Mouse (Mus musculus) left cerebral cortex, adult 18-20 months (tissue): ENCODE measurements around the gene Sf3b4. TPM values are rescaled to one million over a fixed set of nuclear protein-coding genes. Genes with fewer than 3 reads are reported as not detected.
"Not testable (repeated sequence)": the region's sequence is repeated elsewhere in the genome, so short reads cannot be mapped to it uniquely, and the experiment has no call there.

Experiments
- DNase-seq, 2 experiments: peaks; one replicate each; pipeline ENCODE4 v3.0.0; 2021 to 2022; ENCODE audit warnings: low spot score in 2 of 2, mixed read lengths in 1 of 2
- microRNA-seq, 2 experiments: library from miRNA; unstranded; fragments of <30 nt; microRNA quantifications; one replicate each; pipeline ENCODE4 v1.2.0; 2021
- total RNA-seq, 2 experiments: library from RNA; stranded (reverse); gene quantifications; 2 replicates each; pipeline ENCODE4 v1.2.3; 2021

Sf3b4 gene
- total RNA-seq, 2 experiments from 2014 or later = 48.6 to 50.3 TPM

DNA sequence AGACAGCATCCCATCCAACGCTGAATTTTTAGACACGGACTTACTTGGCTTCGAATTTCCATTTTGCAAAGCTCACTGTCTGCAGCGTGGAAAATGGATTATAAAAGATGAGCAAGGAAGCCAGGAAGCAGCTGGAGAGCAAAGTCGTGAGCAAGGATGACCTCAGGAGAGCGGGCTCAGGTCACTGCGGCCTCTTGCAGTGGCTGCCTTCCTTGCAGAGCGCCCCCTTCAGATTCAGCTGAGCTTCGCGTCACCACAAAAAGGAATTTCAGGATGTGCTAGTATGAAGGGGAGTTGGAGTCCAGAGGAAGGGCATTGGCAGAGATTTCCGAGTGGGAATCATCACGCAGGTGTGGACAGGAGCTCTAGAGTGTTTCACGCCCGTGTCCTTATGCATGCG, 37.1 kb downstream of the Sf3b4 start:
- no peak for DNase-seq

DNA sequence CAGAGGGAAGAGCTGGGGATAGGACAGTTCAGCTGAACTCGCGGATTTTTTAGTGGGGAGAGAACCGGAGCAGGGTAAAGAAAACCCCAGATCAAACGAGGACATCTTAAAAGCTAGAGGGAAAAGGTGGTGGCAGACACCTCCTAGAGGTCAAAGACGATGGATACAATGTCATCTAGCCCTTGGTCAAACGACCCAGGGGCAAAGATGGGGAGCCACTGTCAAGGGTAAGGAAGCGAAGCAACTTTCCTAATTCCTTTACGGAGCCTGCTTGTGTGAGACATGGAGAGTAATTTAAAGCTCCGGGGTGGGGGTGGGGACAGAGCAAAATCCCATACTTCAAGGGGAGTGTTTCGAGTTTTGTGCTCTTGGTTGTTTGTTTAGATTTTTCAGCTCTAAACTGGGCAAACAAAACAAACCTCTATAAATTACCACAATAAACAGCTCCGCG, 47.1 kb downstream of the Sf3b4 start:
- DNase-seq = peak in 1 of 2 experiments; percentile 20

DNA sequence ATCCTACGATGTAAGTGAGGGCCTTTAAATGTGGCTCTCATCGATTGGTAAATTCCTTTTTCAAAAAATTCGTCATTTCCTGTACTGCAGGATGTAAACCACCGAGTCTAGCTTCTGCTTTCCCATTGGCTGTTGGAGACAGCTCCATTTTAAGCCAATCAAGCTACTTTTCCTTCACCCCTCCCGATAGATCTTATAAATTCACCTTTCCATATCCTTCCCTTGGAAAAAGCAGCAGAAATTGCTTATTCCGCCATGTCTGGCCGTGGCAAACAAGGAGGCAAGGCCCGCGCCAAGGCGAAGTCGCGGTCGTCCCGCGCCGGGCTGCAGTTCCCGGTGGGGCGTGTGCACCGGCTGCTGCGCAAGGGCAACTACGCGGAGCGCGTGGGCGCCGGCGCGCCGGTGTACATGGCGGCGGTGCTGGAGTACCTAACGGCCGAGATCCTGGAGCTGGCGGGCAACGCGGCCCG, 47.6 kb downstream of the Sf3b4 start, which contains the start of the genes Bola1 and Hist2h2ab:
Bola1 (minus strand) TSS at position 49 of the 470 bp plus-strand sequence.
Hist2h2ab (plus strand) TSS at position 205 of the 470 bp plus-strand sequence.
- DNase-seq = peak; percentile 53 to 77

DNA sequence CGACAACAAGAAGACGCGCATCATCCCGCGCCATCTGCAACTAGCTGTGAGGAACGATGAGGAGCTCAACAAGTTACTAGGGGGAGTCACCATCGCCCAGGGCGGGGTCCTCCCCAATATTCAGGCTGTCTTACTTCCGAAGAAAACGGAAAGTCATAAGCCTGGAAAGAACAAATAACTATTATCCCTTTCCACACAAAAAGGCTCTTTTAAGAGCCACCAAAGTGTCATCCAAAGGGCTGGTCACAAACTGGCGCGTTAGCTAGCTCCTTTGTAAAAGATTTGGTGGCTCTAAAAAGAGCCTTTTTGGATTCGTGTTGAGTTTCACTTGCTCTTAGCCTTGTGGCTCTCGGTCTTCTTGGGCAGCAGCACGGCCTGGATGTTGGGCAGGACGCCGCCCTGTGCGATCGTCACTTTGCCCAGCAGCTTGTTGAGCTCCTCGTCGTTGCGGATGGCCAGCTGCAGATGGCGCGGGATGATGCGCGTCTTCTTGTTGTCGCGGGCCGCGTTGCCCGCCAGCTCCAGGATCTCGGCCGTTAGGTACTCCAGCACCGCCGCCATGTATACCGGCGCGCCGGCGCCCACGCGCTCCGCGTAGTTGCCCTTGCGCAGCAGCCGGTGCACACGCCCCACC, 48.1 kb downstream of the Sf3b4 start:
- DNase-seq = not testable (repeated sequence)

DNA sequence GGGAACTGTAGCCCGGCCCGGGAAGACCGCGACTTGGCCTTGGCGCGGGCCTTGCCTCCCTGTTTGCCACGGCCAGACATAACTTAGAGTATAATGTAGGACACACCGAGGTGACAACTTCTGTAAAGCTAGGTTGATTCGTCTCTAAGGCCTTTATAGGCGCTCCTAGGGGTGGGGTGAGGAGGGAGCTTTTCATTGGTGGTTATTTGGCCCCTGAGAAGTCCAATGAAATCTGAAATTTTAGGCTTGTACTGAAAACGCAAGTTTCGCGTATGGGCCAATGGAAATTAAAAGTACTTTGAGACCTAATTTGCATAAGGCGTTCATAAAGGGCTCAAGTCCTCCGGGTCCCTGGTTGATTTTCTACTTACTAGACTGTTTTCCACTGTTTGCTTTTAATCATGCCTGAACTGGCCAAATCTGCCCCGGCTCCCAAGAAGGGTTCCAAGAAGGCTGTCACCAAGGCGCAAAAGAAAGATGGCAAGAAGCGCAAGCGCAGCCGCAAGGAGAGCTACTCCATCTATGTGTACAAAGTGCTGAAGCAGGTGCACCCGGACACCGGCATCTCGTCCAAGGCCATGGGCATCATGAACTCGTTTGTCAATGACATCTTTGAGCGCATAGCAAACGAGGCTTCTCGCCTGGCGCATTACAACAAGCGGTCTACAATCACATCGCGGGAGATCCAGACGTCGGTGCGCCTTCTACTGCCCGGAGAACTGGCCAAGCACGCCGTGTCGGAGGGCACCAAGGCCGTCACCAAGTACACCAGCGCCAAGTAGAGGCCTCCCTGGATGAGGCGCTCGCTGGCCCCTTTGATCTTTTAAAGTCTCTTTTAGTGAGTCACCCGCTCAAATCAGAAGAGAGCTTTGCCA, 48.9 kb downstream of the Sf3b4 start, which contains the start of the genes Hist2h2ac and Hist2h2be:
Hist2h2ac (minus strand) TSS at position 116 of the 875 bp plus-strand sequence.
Hist2h2be (plus strand) TSS at position 355 of the 875 bp plus-strand sequence.
- peak; percentile 75 to 85 for DNase-seq

DNA sequence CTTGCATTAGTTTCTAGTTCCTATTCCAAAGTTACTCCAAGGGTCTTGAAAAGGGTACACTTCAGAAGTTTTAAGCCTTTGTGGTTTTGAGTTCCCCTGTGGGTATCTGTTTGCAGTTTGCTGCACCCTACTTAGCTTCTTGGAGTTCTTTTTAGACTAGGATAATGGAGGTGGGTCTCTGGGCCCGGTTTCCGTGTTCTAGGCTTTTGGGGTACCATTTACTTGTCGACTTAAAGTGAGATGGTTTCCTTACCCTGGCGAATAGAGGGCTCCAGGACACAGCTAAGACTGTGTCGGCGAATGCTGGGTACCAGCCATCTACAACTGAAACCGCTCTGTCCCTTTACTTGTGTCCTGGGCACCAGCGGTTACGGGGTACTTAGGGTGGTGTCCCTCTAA, 49.5 kb downstream of the Sf3b4 start:
- no peak for DNase-seq

DNA sequence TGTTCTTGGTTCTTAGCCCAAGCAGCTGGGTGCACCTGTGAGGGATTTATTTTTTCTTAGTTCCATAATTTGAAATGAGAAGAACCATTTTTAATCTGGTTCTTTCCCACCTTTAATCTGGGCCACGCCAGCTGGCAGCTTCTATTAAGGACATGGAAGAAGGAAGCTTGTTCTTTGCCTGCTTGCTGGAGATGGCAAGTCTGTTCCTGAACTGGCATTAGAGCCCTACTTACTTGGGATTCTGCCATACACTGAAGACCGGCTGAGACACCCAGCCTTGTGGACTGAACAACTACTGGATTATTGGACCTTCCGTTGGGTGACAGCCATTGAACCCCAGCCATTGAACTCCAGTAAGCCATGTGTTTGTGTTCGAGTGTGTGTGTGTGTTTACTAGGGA, 50.6 kb downstream of the Sf3b4 start:
- DNase-seq = no peak

DNA sequence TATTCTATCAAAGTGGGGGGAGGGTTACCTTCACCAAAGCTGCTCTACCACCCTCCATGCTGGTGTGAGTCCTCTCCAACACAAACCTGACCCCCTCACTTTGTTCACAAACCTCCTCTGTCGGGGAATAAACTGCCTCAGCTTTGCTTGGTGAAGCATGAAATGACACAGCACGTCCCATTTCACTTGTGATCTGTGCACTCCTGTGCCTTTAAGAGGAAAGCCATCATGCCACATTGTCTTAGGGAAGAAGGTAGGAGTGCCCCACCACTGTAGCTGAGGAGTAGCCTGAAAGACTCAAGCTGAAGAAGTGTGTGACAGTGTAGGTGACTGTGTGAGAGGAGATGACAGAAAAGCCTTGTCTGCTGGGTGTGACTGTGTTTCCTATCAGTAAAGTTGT, 53.3 kb downstream of the Sf3b4 start:
- DNase-seq = no peak

Small RNAs within 50 kb of the gene (microRNA-seq; reads per million reads assigned to microRNA genes)
- 0 reads per million in 2 experiments for gene Gm44492

Other genes with a start within 250 kb of the Sf3b4 start
- gene Anp32e, start 243.1 kb upstream of the Sf3b4 start, total RNA-seq = 100 to 1,000 TPM in 1 of 2 experiments, 10 to 100 TPM in 1; 95.1 to 109 TPM
- gene Plekho1, start 176.3 kb upstream of the Sf3b4 start, total RNA-seq = 10 to 100 TPM; 73.6 to 81.9 TPM
- gene Vps45, start 113.9 kb upstream of the Sf3b4 start, total RNA-seq = 10 to 100 TPM; 46.4 to 46.7 TPM
- gene Otud7b, start 67.8 kb upstream of the Sf3b4 start, total RNA-seq = 10 to 100 TPM; 37.0 to 38.1 TPM
- 1 to 10 TPM; 6.9 to 8.5 TPM for gene Mtmr11, start 10.3 kb upstream of the Sf3b4 start, total RNA-seq
- gene Sv2a, start 8.8 kb downstream of the Sf3b4 start, total RNA-seq = 100 to 1,000 TPM; 429 to 445 TPM
- 10 to 100 TPM; 12.3 to 16.2 TPM for gene Bola1, start 47.4 kb downstream of the Sf3b4 start, total RNA-seq
- gene Hist2h2ab, start 47.5 kb downstream of the Sf3b4 start, total RNA-seq = 10 to 100 TPM; 16.5 to 17.3 TPM
- gene Hist2h2ac, start 48.5 kb downstream of the Sf3b4 start, total RNA-seq = 10 to 100 TPM; 30.9 to 38.1 TPM
- 1 to 10 TPM; 5.3 to 6.8 TPM for gene Hist2h2be, start 48.8 kb downstream of the Sf3b4 start, total RNA-seq
- gene Hist2h3c2, start 66.8 kb downstream of the Sf3b4 start, total RNA-seq = 1 to 10 TPM; 3.8 to 4.1 TPM
- gene Hist2h2aa2, start 67.9 kb downstream of the Sf3b4 start, total RNA-seq = 100 to 1,000 TPM; 239 to 244 TPM
- 1 to 10 TPM in 1 of 2 experiments, not detected in 1; 2.9 TPM for gene Hist2h2aa1, start 73.2 kb downstream of the Sf3b4 start, total RNA-seq
- gene Hist2h3c1, start 74.4 kb downstream of the Sf3b4 start, total RNA-seq = not detected
- gene Hist2h4, start 91.0 kb downstream of the Sf3b4 start, total RNA-seq = 10 to 100 TPM; 36.9 to 40.6 TPM
- 10 to 100 TPM; 51.9 to 52.0 TPM for gene Hist2h3b, start 96.3 kb downstream of the Sf3b4 start, total RNA-seq
- gene Hist2h2bb, start 97.4 kb downstream of the Sf3b4 start, total RNA-seq = 100 to 1,000 TPM; 210 to 215 TPM
- gene Fcgr1, start 121.6 kb downstream of the Sf3b4 start, total RNA-seq = 1 to 10 TPM; 2.6 to 2.8 TPM